Mouse (Mus musculus): ENCODE measurements around the gene Dach1.

The Dach1 gene

DNA sequence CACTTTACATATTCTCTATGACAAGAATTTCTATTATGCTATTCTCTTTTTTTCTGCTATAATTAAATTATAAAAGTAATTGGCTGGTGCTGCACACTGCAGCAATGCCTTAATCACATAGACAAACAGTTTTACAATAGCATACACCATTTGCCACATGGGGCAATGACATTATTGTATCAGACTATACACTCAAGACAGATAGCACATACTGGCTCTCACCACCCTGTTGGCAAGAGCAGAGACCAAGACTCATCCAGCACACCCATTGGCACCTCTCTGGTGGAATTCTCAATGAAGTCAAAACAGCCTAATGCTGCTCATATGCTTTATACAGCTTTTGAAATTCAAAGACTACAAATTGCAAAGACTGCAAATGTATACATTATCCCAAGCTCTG lies 63.4 kb downstream of the Dach1 start:
- DNase-seq, result no peak

- no peak for DNase-seq
Observed at GRCm38 (mm10) chr14:98104314-98104955, 65.1 kb downstream of the Dach1 start.

- DNase-seq, result no peak
Observed at GRCm38 (mm10) chr14:98095229-98095628, 74.3 kb downstream of the Dach1 start.

DNA sequence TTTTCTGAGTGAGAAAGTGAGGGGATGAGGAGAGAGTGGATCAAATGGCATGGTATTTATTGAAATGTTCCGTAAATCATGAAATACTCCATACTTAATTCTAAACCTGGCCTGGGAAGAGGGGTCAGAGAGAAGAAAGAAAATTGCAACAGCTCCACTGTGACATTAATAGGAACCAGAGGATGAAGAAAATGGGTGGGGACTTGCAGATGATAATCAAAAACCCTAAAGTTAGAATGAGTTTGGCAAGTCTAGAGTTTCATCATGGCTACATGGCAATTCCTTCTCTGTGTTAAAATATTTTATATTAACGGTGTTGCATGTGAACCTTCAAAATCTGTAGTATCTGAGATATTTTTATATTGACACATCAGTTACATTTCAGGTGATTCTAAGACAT lies 80.3 kb downstream of the Dach1 start:
- no peak for DNase-seq

DNA sequence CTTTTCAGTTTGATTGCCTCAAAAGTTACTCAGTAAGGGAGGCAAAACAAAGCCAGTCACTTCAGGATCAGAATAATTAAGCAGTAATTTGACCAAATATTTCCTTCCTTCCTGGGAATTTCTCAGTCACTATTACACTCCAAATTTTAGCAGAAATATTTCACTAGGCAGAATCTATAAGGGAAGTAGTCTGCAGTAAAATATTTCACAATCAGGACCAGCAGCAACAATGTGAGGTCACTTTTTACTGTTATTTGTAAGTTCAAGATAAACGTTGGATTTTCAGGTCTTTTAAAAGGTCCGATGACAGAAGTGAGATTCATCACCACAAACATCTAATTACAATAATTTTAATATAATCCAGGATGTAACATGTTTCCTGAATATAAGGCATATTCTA lies 82.2 kb downstream of the Dach1 start:
- no peak for DNase-seq

- no peak for DNase-seq
Observed at GRCm38 (mm10) chr14:98086794-98087193, 82.8 kb downstream of the Dach1 start.

GRCm38 (mm10) chr14:98085141-98085540 lies 84.4 kb downstream of the Dach1 start:
- no peak for DNase-seq

DNA sequence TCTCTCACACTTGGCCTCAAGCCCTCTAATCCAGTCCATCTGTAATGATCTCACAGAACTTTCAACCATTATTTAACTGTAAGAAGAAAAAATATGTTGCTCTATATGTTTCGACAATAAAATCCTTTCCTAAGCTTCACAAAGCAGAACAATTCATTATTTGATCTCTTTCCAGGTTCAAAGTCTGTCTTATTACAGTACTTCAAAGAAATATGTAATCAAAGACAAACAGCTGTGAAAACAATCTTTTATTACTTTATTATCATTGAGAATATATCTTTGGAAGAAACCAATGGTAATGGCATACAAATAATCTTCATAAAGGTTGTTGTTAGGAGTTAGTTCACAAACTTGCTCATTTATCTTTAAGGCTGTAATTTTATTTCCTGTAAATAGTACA lies 84.8 kb downstream of the Dach1 start:
- no peak for DNase-seq

- DNase-seq, result no peak
Observed at GRCm38 (mm10) chr14:98083419-98083818, 86.1 kb downstream of the Dach1 start.

GRCm38 (mm10) chr14:98080014-98080413 lies 89.6 kb downstream of the Dach1 start:
- DNase-seq, result no peak

DNA sequence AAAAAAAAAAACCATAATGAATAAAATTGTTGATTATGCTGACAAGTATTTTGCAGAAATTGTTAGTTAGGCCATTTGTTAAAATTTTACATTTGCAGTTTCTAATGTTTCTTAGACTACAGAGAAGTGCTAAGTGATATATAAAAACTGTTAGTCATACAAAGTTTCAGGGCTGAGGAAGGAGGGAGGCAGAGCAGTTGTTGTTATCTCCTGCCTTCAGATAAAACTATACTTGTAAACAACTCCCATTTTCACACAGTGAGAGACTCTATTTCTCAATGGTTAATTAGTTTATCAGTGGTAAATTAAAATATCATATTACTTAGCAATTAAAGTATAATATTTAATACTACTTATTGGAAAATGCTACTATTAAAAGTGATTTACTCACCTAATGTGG lies 91.6 kb downstream of the Dach1 start:
- no peak for DNase-seq

- no peak for DNase-seq
Observed at GRCm38 (mm10) chr14:98073421-98074080, 96.0 kb downstream of the Dach1 start.

DNA sequence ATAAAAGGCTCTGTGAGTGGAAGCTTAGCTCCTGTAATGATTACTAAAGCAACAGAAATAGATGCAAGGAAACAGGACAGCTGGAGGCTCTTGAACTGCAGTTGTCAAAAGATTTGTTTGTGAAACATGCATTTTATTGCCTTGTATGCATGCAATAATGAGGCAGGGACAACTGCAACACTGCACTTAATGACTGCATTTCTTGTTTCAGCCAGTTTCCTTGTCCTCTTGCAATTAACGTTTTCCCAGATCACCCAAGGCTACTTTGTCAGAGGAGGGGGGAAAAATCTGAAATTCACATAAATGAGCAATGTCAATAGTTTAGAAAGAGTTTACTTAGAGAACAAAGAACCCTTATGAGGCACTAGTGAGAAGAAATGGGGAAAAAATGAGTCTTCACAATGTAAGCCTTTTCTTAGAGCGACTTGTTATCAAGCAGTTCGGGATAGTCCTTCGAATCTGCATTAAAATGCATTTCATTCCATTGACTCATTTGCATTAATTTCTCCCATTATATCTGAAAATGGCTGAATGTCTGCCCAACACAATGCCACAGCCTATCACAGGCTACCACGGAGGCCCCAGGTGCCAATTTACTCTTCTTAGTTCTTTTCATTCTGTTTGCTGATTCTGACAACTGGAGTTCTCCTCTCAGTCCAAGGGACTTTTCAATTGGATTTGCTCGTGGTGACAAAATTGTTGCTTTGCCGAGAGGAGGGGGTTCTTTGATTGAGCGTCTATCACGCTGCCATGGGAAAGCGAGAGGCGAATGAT lies 96.7 kb downstream of the Dach1 start:
- DNase-seq, result no peak

GRCm38 (mm10) chr14:98071877-98072276 lies 97.7 kb downstream of the Dach1 start:
- DNase-seq, result no peak

- DNase-seq, result no peak
Observed at GRCm38 (mm10) chr14:98067273-98067905, 102.2 kb downstream of the Dach1 start.

DNA sequence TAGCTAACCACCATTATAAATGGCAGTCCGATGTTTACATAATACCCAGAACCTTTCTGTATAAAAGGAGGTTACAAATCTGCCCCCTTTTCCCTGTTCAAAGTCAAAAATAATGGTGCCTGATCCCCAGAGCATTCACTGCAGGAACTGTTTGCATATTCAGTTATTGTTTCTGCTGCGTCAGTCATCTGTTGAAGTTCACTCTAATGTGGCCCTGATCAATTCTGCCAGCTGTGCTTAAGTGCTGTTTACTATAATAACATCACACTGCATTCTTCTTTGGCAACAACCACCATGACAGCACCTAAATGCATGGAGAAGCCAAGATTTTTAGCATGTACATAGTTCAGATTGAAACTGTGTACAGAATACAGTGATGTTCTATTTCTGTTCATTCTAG lies 105.4 kb downstream of the Dach1 start:
- no peak for DNase-seq

GRCm38 (mm10) chr14:98049329-98049728 lies 120.2 kb downstream of the Dach1 start:
- DNase-seq, result no peak

GRCm38 (mm10) chr14:98048403-98048802 lies 121.2 kb downstream of the Dach1 start:
- DNase-seq, result no peak

DNA sequence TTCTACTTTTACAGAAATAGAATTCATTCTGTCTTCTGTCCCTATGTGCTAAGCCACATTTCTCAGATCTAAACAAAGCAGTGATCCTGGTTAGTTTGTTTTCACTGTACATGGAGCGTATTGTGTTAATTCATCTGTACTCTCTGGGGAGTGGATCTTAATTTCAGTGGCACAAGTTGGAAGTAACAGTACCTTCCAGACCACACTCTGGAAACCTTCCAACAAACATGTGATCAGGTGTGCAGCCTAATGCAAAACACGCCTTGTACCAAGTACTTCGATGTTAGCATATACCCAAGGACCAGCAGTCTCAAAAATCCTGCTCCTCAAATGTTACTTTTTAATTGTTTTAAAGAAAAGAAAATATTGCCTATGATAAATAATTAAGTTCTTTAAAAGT lies 121.9 kb downstream of the Dach1 start:
- no peak for DNase-seq

DNA sequence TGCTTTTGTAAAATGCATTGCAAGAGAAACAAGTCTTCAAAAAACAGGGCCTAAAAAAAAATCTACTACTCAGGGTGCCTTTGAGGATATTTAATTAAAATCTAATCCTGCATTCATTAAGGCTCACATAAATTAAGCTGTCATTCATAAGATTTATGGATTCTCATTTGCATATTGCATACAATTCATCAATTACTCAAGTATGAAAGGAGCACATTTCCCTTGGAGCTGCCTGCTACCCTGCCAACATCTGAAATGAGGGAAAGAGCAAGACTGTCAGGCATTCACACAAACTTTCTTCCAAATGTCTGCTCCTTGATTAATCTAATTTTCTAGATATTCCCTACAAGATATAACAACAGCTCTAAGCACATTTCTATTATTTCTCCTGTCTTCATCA lies 122.6 kb downstream of the Dach1 start:
- no peak for DNase-seq

- no peak for DNase-seq
Observed at GRCm38 (mm10) chr14:98038524-98038923, 131.0 kb downstream of the Dach1 start.

GRCm38 (mm10) chr14:98037175-98037574 lies 132.4 kb downstream of the Dach1 start:
- no peak for DNase-seq

GRCm38 (mm10) chr14:98035261-98035660 lies 134.3 kb downstream of the Dach1 start:
- no peak for DNase-seq

- DNase-seq, result no peak
Observed at GRCm38 (mm10) chr14:98023540-98023939, 146.0 kb downstream of the Dach1 start.
